Mouse (Mus musculus): ENCODE data around the gene Kcnj3.

- TF ChIP-seq CTCF (IDR thresholded peaks at IDR 0.05; ENCODE audit: low read depth, low read length) (no peak), POLR2A (IDR thresholded peaks at IDR 0.05; ENCODE audit: extremely low read depth, insufficient read depth, low read length) (no peak)
These were observed 81.5 kb downstream of the Kcnj3 start for GRCm38 (mm10) chr2:55517297-55517696.
